Mouse (Mus musculus) forelimb bud, embryonic 11.5 days (tissue): ENCODE results near the gene Trim30d.
"Not testable (repeated sequence)": the region's sequence is repeated elsewhere in the genome, so short reads cannot be mapped to it uniquely, and the experiment has no call there.

Experiments
- DNase-seq: peaks from one replicate; pipeline ENCODE4 v3.0.0-alpha.2; 2012; ENCODE audit warnings: low read depth, low spot score

The Trim30d gene

GRCm38 (mm10) chr7:104507421-104508065, at the start of gene Trim30d:
Gene Trim30d, minus strand, starts transcription at chr7:104507849.
- not testable (repeated sequence) for DNase-seq

DNA sequence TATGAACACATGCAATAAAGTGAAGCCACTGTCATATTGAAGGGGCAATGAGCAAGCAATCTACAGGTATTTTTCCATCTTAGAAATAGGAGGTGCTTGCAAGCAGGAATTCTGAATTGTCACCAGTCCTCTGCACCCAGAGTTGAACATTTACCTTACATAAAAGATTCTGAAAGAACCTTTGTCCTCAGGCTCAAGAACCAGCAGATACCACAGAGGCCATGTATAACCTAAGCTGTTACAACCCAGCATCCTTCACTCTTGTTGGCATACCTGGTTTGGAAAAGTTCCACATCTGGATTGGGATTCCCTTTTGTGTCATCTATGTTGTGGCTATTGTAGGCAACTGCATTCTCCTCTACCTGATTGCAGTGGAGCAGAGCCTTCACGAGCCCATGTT, 45.1 kb upstream of the Trim30d start:
- DNase-seq = no peak

- DNase-seq = no peak
Observed at GRCm38 (mm10) chr7:104549833-104550232, 42.2 kb upstream of the Trim30d start, which contains the start of gene Olfr651. Gene Olfr651, plus strand, starts transcription at chr7:104550133.

DNA sequence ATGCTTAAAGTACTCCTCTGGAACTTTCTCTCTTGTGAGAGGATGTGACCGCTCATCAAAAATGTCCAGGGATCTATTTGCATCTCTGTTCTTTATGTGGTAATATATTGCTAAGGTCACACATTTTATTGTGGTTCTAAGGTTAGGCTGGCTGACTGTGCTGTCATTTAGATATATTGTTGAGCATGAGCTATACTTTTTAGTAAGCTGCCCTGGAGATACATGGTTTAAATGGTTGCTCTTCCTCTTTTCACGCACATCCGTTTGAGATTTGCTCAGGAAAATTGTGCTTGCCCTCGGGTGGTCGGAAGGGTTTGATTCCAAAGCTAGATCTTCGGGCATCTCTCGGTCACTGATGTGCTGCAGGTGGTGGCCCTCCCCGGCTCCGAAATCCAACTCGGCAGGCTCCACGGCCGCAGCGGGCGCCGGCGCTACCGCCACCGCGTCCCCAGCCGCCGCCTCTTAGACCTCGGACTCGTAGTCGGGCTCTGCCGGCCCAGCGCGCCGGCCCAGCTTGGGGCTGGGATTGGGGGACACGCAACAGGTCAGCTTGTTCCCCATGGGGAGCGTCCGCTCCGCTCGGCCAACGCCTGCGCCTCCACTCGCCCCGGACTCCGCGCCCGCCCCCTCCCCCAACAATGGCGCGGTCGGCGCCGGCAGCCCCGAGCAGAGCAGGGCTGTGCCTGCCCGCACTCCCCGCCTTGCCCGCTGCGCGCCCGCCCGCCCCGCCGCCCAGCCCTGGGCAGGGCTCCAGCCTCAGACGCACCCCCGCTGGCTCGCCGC, 5.9 kb downstream of the Trim30d start:
- no peak for DNase-seq

DNA sequence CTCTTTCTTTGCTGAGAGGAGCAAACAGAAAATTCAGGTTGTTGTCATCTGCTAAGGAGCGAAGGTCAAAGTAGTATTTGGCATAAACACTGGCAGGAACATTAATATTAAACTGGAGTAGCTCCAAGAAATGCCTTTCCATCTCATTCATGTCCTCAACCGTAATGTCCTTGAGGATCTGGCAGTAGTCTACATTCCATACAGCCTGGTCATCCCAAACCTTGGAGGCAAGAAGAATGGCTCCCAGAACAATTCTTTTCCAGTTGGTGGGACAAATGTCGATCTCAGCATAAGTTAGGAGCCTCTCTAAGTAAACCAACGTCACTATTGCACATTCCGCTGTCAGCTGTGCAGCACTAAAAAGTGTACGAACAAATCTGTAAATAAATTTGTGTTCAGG, 6.5 kb downstream of the Trim30d start:
- not testable (repeated sequence) for DNase-seq

DNA sequence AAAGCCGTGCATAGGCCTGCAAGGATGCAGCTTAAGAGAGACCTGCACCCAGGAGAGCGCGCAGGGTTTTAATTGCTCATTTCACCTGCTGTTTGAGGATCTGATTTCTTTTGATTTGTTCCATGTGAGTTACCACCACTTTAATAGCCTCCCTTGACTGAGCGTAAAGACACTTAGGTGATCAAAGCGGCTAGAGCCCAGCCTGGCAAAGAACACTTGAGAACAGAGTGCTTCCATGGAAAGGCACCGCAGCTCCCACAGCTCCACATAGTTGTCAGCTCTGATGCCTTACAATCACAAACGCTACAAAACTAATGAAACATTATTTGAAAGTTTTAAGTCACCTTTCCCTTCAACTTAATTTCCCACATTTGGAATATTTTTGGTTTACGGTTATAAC, 8.2 kb downstream of the Trim30d start:
- DNase-seq = not testable (repeated sequence)

- no peak for DNase-seq
Observed at GRCm38 (mm10) chr7:104465065-104465744, 42.4 kb downstream of the Trim30d start, which contains the start of gene Trim30a. Gene Trim30a, minus strand, starts transcription at chr7:104465193.

DNA sequence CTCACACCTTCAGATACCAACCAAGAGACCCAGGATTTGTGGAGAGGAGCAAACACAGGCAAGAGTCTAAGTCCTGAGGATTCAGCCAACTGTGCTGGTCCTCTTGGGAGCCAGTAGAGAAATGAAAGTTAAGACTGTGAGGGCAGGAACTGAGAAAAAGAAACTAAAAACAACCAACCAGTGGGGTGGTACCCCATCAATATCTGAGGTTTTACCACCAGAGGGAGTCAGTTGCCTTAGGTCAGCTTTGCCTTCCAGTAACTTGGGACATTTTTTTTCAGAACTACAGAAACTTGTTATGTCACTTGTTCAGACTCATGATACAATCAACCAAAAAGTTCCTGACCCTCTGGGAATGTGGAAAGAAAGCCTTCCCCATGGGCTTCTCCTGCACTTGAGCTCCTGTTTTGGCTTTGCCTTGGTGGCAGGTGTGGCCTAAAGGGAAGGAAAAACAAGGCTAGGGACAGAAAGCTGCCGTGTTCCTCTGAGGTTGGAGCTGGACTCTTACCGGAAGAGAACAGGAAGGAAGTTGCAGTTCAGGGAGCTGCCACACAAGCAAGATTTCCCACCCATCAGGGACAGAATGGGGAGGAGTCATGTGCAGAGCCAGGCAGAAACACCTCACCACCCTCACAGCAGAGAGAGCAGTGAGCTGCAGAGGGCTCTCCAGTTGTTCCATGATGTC, 61.5 kb downstream of the Trim30d start:
- no peak for DNase-seq
